Mouse (Mus musculus) embryo, embryonic 11.5 days (tissue): ENCODE measurements around the gene Il15ra.

Source experiments
- DNase-seq: peaks from one replicate; pipeline ENCODE4 v3.0.0-alpha.2; 2012; ENCODE audit warnings: low read depth, low spot score

Gene Il15ra

GRCm38 (mm10) chr2:11708538-11708937 is 3.4 kb downstream of the Il15ra start:
- DNase-seq, result no peak

GRCm38 (mm10) chr2:11710101-11710500 is 5.0 kb downstream of the Il15ra start:
- DNase-seq, result peak; percentile 7

- DNase-seq, result no peak
Observed at GRCm38 (mm10) chr2:11712483-11712990, 7.4 kb downstream of the Il15ra start.

- no peak for DNase-seq
Observed at GRCm38 (mm10) chr2:11713021-11713420, 7.9 kb downstream of the Il15ra start.

- no peak for DNase-seq
Observed at GRCm38 (mm10) chr2:11714535-11714934, 9.4 kb downstream of the Il15ra start.

GRCm38 (mm10) chr2:11718573-11718972 is 13.5 kb downstream of the Il15ra start:
- DNase-seq, result no peak

- DNase-seq, result no peak
Observed at GRCm38 (mm10) chr2:11722564-11722963, 17.5 kb downstream of the Il15ra start.

- DNase-seq, result no peak
Observed at GRCm38 (mm10) chr2:11727574-11727973, 22.5 kb downstream of the Il15ra start.

GRCm38 (mm10) chr2:11729091-11729490 is 24.0 kb downstream of the Il15ra start:
- peak; percentile 9 for DNase-seq

- no peak for DNase-seq
Observed at GRCm38 (mm10) chr2:11732978-11733377, 27.9 kb downstream of the Il15ra start.

GRCm38 (mm10) chr2:11735853-11736252 is 30.8 kb downstream of the Il15ra start:
- no peak for DNase-seq

- no peak for DNase-seq
Observed at GRCm38 (mm10) chr2:11738794-11739193, 33.7 kb downstream of the Il15ra start.

GRCm38 (mm10) chr2:11739516-11740051 is 34.5 kb downstream of the Il15ra start:
- no peak for DNase-seq

GRCm38 (mm10) chr2:11762541-11762940 is 57.5 kb downstream of the Il15ra start:
- DNase-seq, result no peak

- no peak for DNase-seq
Observed at GRCm38 (mm10) chr2:11765694-11766093, 60.6 kb downstream of the Il15ra start.

GRCm38 (mm10) chr2:11766485-11767160 is 61.5 kb downstream of the Il15ra start:
- DNase-seq, result no peak

- no peak for DNase-seq
Observed at GRCm38 (mm10) chr2:11767161-11767545, 62.1 kb downstream of the Il15ra start.

- DNase-seq, result no peak
Observed at GRCm38 (mm10) chr2:11771701-11772100, 66.6 kb downstream of the Il15ra start.

- DNase-seq, result no peak
Observed at GRCm38 (mm10) chr2:11772401-11772800, 67.3 kb downstream of the Il15ra start.

GRCm38 (mm10) chr2:11774426-11774825 is 69.3 kb downstream of the Il15ra start:
- no peak for DNase-seq

GRCm38 (mm10) chr2:11775121-11775520 is 70.0 kb downstream of the Il15ra start:
- DNase-seq, result no peak

GRCm38 (mm10) chr2:11776415-11776814 is 71.3 kb downstream of the Il15ra start:
- no peak for DNase-seq
